Mouse (Mus musculus) midbrain, embryonic 15.5 days (tissue): ENCODE measurements around the gene Nudt22. TPM values are rescaled to one million over a fixed set of nuclear protein-coding genes. Genes with fewer than 3 reads are reported as not detected.

ENCODE experiments used
- ATAC-seq: fragments of 200-750 bp; cut with Nextera tagmentation; replicated peaks from 2 replicates; pipeline ENCODE4 v1.8.0; 2017; ENCODE audit warnings: moderate TSS enrichment
- H3K27ac ChIP-seq: fragments of 300-500 bp; sonication (generic); 2 replicates; pipeline ENCODE4 v1.5.1; 2015; ENCODE audit warnings: mild to moderate bottlenecking, inconsistent platforms
- H3K27me3 ChIP-seq: fragments of 300-500 bp; sonication (generic); replicated peaks from 2 replicates; pipeline ENCODE4 v1.6.1; 2015; ENCODE audit warnings: inconsistent platforms
- H3K36me3 ChIP-seq: fragments of 300-500 bp; sonication (generic); replicated peaks from 2 replicates; pipeline ENCODE4 v1.6.1; 2015; ENCODE audit warnings: inconsistent platforms
- H3K4me1 ChIP-seq: fragments of 300-500 bp; sonication (generic); 2 replicates; pipeline ENCODE4 v1.6.1; 2015; ENCODE audit warnings: inconsistent platforms
- H3K4me2 ChIP-seq: fragments of 300-500 bp; sonication (generic); 2 replicates; pipeline ENCODE4 v1.6.1; 2015; ENCODE audit warnings: inconsistent platforms, mild to moderate bottlenecking, moderate library complexity
- H3K4me3 ChIP-seq: fragments of 300-500 bp; sonication (generic); 2 replicates; pipeline ENCODE4 v1.5.1; 2015; ENCODE audit warnings: mild to moderate bottlenecking, inconsistent platforms
- H3K9ac ChIP-seq: fragments of 300-500 bp; sonication (generic); 2 replicates; pipeline ENCODE4 v1.6.1; 2015; ENCODE audit warnings: mild to moderate bottlenecking, inconsistent platforms
- H3K9me3 ChIP-seq: fragments of 300-500 bp; sonication (generic); 2 replicates; pipeline ENCODE4 v1.6.1; 2016; ENCODE audit warnings: inconsistent platforms
- WGBS: fragments of 180-500 bp; shearing (Covaris S2); methylation state at CpG from one replicate; pipeline ENCODE4 v1.1.7; 2015; ENCODE audit warnings: mixed read lengths; 5-methylcytosine and 5-hydroxymethylcytosine counted together
- polyA plus RNA-seq: library from polyadenylated mRNA; unstranded; fragments of >200 nt; fragmentation: Nextera tagmentation; extraction: Ambion mirVana; gene quantifications from 2 replicates; pipeline ENCODE4 v1.2.1, GENCODE M21; 2015

Gene Nudt22
- polyA plus RNA-seq, 1 experiment from 2014 or later, result 21.0 TPM

DNA sequence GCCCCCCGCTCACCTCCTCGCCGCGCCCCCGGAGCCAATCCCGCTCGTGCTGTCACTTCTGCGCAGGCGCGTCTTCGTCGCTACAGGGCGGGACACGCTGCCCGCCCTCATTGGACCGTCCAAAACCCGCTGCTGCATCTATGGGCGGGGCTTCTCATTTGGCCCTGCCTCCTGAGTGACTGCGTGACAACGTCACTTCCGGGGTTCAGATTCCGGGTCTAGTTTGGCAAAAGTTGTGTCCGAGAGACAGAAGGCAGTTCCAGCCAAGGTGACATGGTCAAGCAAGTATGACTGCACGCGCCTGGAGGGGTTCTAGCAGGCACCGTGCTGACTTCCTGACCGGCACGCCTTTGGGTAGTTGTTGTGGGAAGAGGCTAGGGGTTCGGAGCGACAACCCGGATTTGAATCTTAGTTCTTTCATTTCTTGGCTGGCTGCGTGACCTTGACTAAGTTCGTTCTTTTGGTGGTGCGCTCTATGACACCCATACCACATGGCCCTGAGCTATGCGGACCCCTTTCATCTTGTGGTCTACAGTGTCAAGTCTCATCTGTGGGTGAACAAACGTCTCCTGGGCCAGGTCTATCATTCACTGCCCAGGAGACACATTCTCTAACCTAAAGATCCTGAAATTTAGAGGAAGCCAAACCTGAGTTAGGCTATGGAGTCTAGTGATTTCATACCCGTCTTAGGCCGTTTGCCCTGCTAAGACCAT lies 15.4 kb downstream of the Nudt22 start, which contains the start of gene Fkbp2:
Fkbp2 (minus strand) TSS at position 121 of the 713 bp plus-strand sequence.
- Histone ChIP-seq H3K27me3 (no peaks in the 10 kb centered on the region), H3K4me1 (peaks cover 43% of the 10 kb centered on the region), H3K4me3 (peak within 1 kb of the TSS; percentile 50), H3K4me2 (peak within 1 kb of the TSS; percentile 80), H3K27ac (peak within 1 kb of the TSS; percentile 91), H3K36me3 (peaks cover 12% of the 10 kb centered on the region), H3K9ac (peak within 1 kb of the TSS; percentile 64), H3K9me3 (no peaks in the 10 kb centered on the region)
- peak; percentile 90 for ATAC-seq
- 2% methylated on average over 38 of the region's 38 CpGs for WGBS

DNA sequence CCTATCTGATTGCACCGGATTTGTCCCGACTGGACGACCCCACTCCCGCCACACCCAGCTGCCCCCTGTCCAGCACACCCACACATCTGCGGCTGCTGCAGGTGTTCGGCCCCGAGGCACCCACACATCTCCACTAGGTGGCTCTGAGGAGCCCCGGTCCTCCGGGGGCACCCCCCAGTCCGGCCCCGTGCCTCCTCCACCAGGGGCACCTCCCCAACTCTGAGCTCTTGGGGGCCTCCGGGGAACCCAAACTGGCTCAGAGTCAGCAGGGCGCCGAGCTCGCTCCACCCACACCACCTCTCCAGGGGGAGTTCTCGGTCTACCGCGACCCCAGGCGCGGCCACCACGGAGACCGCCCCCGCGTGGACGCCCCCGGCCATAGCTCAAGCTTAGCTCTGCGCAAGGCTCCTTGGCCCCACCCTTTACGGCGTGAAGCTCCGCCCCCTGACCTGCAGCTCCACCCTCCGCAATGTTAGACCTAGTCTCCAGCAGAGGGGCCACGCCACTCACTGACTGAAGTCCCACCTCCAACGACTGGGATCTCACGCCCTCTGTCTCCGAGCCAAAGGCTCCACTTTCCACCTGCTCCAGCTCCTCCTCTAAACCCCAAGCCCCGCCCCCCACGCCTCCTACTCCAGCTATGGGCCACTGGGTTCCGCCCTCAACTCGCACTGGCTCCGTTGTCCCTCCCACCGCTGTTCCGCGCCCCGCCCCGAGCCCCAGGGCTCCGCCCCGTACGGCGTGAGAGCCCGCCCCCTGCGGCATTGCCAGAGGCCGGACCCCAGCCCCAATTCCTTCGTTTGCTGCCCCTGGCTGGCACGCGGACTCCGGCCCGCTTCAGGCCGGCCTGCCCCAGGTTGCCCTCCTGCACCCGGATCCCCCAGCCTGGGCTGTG lies 16.2 kb downstream of the Nudt22 start:
- under 1% methylated on average over 59 of the region's 59 CpGs for WGBS
- Histone ChIP-seq H3K36me3 (peaks cover 12% of the 10 kb centered on the region), H3K27ac (peak overlapping the region; percentile 91), H3K4me3 (peak overlapping the region; percentile 50), H3K9ac (peak overlapping the region; percentile 64), H3K4me2 (peak overlapping the region; percentile 80), H3K27me3 (no peaks in the 10 kb centered on the region), H3K9me3 (no peaks in the 10 kb centered on the region), H3K4me1 (peaks cover 43% of the 10 kb centered on the region)
- ATAC-seq, result peak; percentile 90

DNA sequence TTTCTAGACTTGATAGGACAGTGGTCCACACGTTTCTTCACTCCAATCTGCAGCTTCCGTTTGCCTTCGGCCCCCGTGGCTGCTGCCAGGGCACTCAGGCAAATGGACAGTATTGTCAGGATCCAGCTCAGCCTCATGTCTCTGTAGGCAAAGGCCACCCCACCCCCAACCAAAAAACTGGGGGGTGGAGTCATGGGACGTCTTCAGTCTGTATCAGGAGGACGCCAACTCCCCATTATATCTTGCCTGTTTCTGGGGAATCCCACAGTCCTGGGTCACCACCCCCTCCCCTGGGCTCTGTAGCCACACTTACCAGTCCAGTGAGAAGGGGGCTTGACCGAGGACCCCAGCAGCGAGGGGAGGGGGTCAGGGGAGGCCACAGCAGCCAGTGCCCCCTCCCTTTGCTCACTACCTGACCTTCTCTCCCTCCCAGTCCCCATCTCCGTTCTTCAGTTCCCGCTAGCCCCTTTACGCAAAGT lies 16.9 kb downstream of the Nudt22 start:
- ATAC-seq, result peak; percentile 0; the same call in 1 of the 2 replicates
- Histone ChIP-seq H3K36me3 (peaks cover 12% of the 10 kb centered on the region), H3K9me3 (no peaks in the 10 kb centered on the region), H3K4me3 (peak overlapping the region; percentile 50), H3K4me2 (peak overlapping the region; percentile 80), H3K9ac (peak overlapping the region; percentile 64), H3K27ac (peak overlapping the region; percentile 91), H3K4me1 (peaks cover 44% of the 10 kb centered on the region), H3K27me3 (no peaks in the 10 kb centered on the region)
- 8% methylated on average over 11 of the region's 11 CpGs for WGBS

DNA sequence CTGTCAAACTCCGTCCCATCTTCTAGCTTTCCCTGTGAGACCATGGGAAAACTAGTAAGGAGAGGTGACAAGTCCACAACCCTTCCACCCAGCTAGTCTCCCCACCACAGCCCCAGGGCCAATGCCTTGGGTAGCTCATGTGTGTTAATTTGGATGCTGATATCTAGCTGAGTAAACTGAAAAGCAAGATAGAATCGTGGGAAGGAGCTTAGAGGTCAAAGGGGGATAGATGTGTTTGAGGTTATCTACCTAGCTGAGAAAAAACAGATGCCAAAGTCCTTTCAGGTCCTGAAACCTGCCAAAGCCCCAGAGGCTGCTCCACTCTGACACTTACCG lies 17.3 kb downstream of the Nudt22 start:
- peak overlapping the region; percentile 80 for H3K4me2 ChIP-seq
- peak overlapping the region; percentile 91 for H3K27ac ChIP-seq
- peaks cover 12% of the 10 kb centered on the region for H3K36me3 ChIP-seq
- H3K4me1 ChIP-seq, result peaks cover 48% of the 10 kb centered on the region
- peak overlapping the region; percentile 50 for H3K4me3 ChIP-seq
- H3K27me3 ChIP-seq, result no peaks in the 10 kb centered on the region
- H3K9me3 ChIP-seq, result no peaks in the 10 kb centered on the region
- peak overlapping the region; percentile 64; the same call in 1 of the 2 replicates for H3K9ac ChIP-seq
- no peak for ATAC-seq
- 49% methylated on average over 3 of the region's 3 CpGs for WGBS

GRCm38 (mm10) chr19:6977759-6978638 lies 17.9 kb downstream of the Nudt22 start:
- Histone ChIP-seq H3K27ac (peak overlapping the region; percentile 91), H3K4me3 (peak overlapping the region; percentile 50), H3K9me3 (no peaks in the 10 kb centered on the region), H3K9ac (peak overlapping the region; percentile 18; the same call in 1 of the 2 replicates), H3K27me3 (no peaks in the 10 kb centered on the region), H3K36me3 (peaks cover 12% of the 10 kb centered on the region), H3K4me1 (peaks cover 48% of the 10 kb centered on the region), H3K4me2 (peak overlapping the region; percentile 80)
- no peak for ATAC-seq
- 77% methylated on average over 13 of the region's 13 CpGs for WGBS

GRCm38 (mm10) chr19:6975537-6976521 lies 20.1 kb downstream of the Nudt22 start, which contains the start of gene Plcb3:
Gene Plcb3, minus strand, starts transcription at chr19:6976470.
- Histone ChIP-seq H3K4me3 (peak within 1 kb of the TSS; percentile 76), H3K4me2 (peak within 1 kb of the TSS; percentile 80), H3K36me3 (peaks cover 12% of the 10 kb centered on the region), H3K4me1 (peaks cover 43% of the 10 kb centered on the region), H3K9me3 (no peaks in the 10 kb centered on the region), H3K27me3 (peaks cover under 1% of the 10 kb centered on the region), H3K9ac (peak within 1 kb of the TSS; percentile 75), H3K27ac (peak within 1 kb of the TSS; percentile 93)
- no peak for ATAC-seq
- WGBS, result under 1% methylated on average over 16 of the region's 16 CpGs

- H3K9me3 ChIP-seq, result no peaks in the 10 kb centered on the region
- peak within 1 kb of the TSS; percentile 93 for H3K27ac ChIP-seq
- under 1% methylated on average over 80 of the region's 84 CpGs for WGBS
- peak within 1 kb of the TSS; percentile 75 for H3K9ac ChIP-seq
- peaks cover 14% of the 10 kb centered on the region for H3K27me3 ChIP-seq
- H3K36me3 ChIP-seq, result peaks cover 12% of the 10 kb centered on the region
- H3K4me1 ChIP-seq, result peaks cover 51% of the 10 kb centered on the region
- peak within 1 kb of the TSS; percentile 76 for H3K4me3 ChIP-seq
- peak; percentile 66 for ATAC-seq
- H3K4me2 ChIP-seq, result peak within 1 kb of the TSS; percentile 74
These were observed 21.4 kb downstream of the Nudt22 start, which contains the start of gene Ppp1r14b for GRCm38 (mm10) chr19:6974211-6975205. Gene Ppp1r14b, plus strand, starts transcription at chr19:6974968.

DNA sequence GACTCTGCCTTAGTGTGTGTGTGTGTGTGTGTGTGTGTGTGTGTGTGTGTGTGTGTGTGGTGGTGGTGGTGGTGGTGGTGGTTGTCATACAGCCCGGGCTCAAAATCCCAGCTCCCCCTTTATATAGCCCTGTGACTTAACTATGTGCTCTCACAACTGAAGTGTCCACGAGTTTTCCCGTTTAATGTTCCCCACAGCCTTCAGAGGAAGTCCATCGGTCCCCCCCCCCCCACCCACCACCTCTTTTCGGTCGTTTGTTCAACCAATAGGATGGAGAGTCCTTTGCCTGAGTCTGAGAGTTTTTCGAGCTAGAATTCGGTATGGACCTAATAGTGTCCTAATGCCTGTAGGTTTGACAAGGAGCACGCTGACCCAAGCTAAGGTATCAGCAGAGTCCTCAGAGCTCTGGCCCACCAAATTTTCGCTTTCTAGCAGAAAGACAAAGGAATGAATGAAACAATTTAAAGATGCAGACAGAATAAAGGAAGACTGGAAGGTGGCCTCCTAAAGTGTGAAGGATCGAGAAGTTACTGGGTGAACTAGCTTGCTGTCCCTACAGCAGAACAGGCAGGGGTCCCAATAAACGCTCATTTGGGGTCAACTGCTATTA lies 22.2 kb downstream of the Nudt22 start:
- peak overlapping the region; percentile 93 for H3K27ac ChIP-seq
- H3K4me1 ChIP-seq, result peaks cover 44% of the 10 kb centered on the region
- H3K36me3 ChIP-seq, result peaks cover 12% of the 10 kb centered on the region
- H3K9ac ChIP-seq, result peak overlapping the region; percentile 75
- no peak for ATAC-seq
- no peaks in the 10 kb centered on the region for H3K9me3 ChIP-seq
- H3K4me2 ChIP-seq, result peak overlapping the region; percentile 74
- 35% methylated on average over 12 of the region's 12 CpGs for WGBS
- peaks cover 19% of the 10 kb centered on the region for H3K27me3 ChIP-seq
- peak overlapping the region; percentile 76 for H3K4me3 ChIP-seq

DNA sequence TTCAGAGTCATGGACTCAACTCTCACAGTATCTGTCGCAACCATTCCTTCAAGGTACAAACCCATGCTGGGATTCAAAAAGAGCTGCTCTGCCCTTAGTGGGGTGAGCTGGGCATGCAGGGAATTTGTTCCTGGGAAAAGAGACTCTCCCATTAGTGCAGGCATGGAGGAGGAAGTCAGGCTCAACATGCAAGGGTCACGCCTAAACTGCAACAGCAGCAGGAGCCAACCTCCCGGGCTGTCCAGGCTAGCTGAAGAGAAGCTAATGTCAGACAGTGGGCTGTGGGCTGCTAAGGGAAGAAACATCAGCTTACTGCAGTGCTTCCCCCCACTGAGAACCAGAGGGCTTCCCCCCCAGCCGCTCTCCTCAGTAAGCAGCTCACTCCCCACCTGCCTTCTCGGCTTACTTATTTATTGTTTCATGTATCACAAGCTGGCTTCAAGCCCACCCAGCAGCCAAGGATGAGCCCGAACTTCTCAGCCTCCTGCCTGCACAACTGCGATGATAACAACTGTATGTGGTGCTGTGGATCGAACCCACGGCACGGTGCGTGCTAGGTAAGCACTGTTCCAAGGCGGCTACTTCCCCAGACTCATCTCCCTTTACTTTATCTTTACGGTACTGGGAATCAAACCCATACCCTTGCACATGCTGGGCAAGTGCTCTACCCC lies 23.5 kb downstream of the Nudt22 start:
- H3K4me1 ChIP-seq, result peaks cover 31% of the 10 kb centered on the region
- H3K9ac ChIP-seq, result no peak overlapping the region
- H3K27ac ChIP-seq, result no peak overlapping the region
- H3K4me3 ChIP-seq, result no peak overlapping the region
- peaks cover 22% of the 10 kb centered on the region for H3K27me3 ChIP-seq
- H3K36me3 ChIP-seq, result peaks cover 2% of the 10 kb centered on the region; the same call in 1 of the 2 replicates
- ATAC-seq, result no peak
- no peak overlapping the region for H3K4me2 ChIP-seq
- no peaks in the 10 kb centered on the region for H3K9me3 ChIP-seq
- WGBS, result 84% methylated on average over 13 of the region's 13 CpGs
